Mouse (Mus musculus): Measurements from ENCODE around the gene Agbl4.

DNA sequence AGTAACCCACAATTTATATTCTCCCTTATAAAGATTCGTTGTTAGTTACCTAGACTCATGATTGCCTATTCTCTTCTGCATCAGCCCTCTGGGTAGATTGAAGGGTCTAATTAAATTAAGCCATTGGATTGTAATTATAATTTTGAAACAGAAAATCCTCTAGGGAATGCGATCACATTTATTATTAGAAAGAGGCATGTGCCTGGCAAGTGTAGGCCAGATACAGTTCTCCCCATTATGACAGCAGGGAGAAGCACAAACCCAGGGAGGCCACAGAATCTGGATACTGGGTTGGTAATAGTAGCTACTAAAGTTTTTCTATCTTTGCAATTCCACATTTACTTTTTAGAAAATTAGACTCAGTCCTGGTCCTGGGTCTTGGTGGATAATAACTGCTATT is 887.2 kb downstream of the Agbl4 start:
- TF ChIP-seq POLR2A (IDR thresholded peaks at IDR 0.05; ENCODE audit: extremely low read depth, insufficient read depth, low read length) (no peak), CTCF (IDR thresholded peaks at IDR 0.05; ENCODE audit: extremely low read depth, insufficient read depth, low read length) (no peak)

Measured in cortical plate, adult 2 months (tissue).